Mouse (Mus musculus): ENCODE data around the gene Iqca. TPM values are rescaled to one million over a fixed set of nuclear protein-coding genes. Genes with fewer than 3 reads are reported as not detected.

Gene Iqca
- 0.09 and 0.24 TPM in 2 replicates for polyA plus RNA-seq (2015; fragmentation: Nextera tagmentation; extraction: Ambion mirVana)

DNA sequence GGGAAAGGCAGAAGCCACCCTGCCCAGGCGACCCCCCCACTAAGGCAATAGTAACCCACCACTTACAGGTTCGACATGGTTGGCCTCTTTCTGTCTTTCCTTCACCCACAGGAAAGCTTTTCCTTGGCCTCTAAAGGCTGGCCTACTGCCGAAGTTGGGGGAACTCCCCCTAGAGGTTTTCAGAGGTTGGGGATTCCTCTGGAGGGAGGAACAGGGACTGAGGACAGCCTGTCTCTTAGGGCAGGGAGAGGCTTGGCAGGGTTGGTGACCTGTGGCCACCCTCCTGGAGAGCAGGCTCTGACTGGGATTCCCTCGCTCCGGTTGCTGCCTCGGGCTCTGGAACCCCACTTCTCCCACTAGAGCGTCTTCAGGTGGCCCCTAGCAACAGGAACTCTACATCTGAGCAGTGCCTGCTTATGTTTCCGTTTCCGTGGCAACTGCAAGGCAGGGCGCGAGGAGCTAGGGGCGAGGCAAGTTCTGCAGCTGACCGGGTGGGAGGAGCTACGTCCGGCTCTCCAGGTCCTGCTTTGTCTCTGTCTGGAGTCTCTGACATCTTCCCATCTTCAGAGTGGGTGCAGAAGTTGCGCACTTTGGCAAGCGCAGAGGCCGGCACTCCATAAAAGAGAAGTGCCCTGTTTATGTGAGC, at the start of gene Iqca:
Gene Iqca (minus strand): TSS at position 303 of the 646 bp plus-strand sequence.
- Histone ChIP-seq H3K4me2 (replicated peaks) (peak within 1 kb of the TSS; percentile 54), H3K4me3 (replicated peaks) (0 out of 2 replicates have a peak within 1 kb of the TSS, but pooled peaks have one; percentile 7), H3K9ac (no peak within 1 kb of the TSS), H3K27ac (peak within 1 kb of the TSS; percentile 60), H3K36me3 (no peaks in the 10 kb centered on the region), H3K9me3 (no peaks in the 10 kb centered on the region), H3K27me3 (replicated peaks) (no peaks in the 10 kb centered on the region), H3K4me1 (replicated peaks) (peaks cover 21% of the 10 kb centered on the region)
- WGBS: 4% methylated on average over 18 of the region's 18 CpGs
- peak; percentile 95 for ATAC-seq

DNA sequence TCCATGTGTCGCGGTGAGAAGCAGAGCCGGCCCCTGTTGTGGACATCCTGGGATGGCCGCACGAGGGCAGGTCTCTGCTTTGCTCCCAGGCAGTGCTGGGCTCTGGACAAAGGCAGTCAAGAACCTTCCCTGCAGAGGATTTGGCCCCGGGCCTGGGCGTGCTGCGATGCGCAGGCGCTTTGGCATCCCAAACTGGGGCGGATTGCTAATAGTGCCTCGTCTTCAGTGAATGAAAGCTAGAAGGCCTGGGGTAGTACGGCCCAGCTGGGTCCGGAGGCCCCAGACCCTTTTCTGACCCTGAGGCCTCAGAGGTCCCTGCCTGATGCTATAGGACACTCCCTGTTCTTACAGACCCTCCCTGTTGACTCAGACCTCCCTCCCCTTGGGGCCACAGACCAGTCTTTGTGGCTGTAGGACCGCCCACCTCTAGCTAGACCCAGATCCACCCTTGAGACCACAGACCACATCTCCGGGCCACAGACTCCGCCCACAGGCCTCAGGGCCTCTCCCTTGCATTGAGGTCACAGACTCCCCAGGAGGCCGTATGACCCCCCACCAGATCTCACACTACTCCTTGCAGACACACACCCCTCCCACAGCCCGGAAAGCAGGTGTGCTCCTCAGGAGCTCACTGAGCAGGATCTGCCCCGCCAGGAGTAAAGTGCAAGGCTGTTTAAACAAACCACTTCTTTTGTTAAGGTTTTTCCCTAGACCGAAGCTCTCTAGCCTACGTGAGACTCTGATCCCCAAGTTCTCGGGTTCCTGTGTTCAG, 49.2 kb upstream of the Iqca start:
- Histone ChIP-seq H3K27ac (peak overlapping the region; percentile 73), H3K27me3 (replicated peaks) (no peaks in the 10 kb centered on the region; the same call in 1 of the 2 replicates), H3K36me3 (no peaks in the 10 kb centered on the region), H3K4me2 (replicated peaks) (peak overlapping the region; percentile 75), H3K9me3 (no peaks in the 10 kb centered on the region), H3K9ac (0 out of 2 replicates have a peak overlapping the region, but pooled peaks have one; percentile 10), H3K4me3 (replicated peaks) (no peak overlapping the region; the same call in 1 of the 2 replicates), H3K4me1 (replicated peaks) (peaks cover 17% of the 10 kb centered on the region)
- 24% methylated on average over 23 of the region's 23 CpGs for WGBS
- peak; percentile 80 for ATAC-seq

DNA sequence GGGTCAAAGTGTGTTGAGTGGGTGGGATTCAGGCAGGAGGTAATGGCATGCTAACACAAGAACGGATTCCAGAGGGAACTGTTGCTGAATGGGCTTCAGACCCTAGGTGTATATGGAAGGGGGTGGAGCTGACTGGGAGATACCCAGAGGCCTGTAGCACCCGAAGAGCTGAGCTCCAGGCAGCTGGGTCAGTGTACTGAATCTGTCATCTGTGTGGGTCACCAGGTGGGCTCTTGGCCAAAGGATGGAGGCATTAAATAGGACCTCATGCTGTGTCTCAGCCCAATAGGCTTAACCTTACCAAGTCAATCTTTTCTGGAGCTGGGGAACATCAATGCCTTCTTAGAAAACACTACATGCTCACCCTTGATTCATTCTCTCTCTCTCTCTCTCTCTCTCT, 48.5 kb upstream of the Iqca start:
- no peak for ATAC-seq
- Histone ChIP-seq H3K4me2 (replicated peaks) (no peak overlapping the region), H3K36me3 (no peaks in the 10 kb centered on the region), H3K4me1 (replicated peaks) (peaks cover 15% of the 10 kb centered on the region), H3K9ac (no peak overlapping the region), H3K9me3 (no peaks in the 10 kb centered on the region), H3K27ac (no peak overlapping the region), H3K27me3 (replicated peaks) (no peaks in the 10 kb centered on the region; the same call in 1 of the 2 replicates), H3K4me3 (replicated peaks) (no peak overlapping the region)
- WGBS: 59% methylated on average over 2 of the region's 2 CpGs

DNA sequence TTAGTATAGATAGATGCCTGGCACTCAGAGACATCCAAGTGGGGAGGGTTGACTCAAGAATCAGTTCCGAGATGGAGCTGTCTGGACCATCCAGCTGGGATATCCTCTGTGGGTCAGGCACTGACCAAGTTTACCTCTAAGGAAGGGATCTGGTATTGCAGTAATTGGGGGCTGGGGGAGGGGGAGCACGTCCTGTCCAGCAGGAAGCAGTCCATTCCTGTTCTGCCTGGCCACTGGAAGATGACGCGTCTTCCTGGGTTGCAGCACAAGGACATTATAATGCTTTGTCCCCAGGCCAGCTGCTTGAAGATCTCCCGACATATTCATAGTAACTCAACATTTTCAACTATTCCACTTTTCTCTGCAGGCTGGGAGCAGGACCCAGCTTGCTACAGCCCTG, 48.0 kb upstream of the Iqca start:
- Histone ChIP-seq H3K27ac (no peak overlapping the region), H3K4me3 (replicated peaks) (no peak overlapping the region), H3K36me3 (no peaks in the 10 kb centered on the region), H3K4me1 (replicated peaks) (peaks cover 14% of the 10 kb centered on the region), H3K9me3 (no peaks in the 10 kb centered on the region), H3K4me2 (replicated peaks) (no peak overlapping the region), H3K9ac (no peak overlapping the region), H3K27me3 (replicated peaks) (no peaks in the 10 kb centered on the region; the same call in 1 of the 2 replicates)
- ATAC-seq: no peak
- WGBS: 64% methylated on average over 5 of the region's 5 CpGs

DNA sequence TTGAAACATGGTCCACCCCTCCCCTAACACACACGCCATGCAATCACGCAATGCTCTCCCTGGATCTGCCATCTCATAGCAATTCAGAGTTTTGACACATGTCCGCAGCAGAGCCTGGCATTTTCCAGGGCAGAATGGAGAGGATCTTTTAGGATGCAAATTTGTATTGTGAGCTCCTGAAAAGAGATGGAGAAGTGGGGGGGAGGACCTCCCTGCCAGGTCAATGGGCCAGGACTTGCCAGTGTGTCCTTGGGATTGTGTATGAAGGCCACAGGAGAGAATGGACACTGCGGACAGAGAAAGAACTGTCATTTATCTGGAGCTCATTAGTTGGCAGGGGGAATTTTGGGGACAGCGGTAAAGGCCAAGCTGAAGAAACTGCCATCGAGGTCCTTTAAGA, 35.8 kb upstream of the Iqca start:
- Histone ChIP-seq H3K9me3 (no peaks in the 10 kb centered on the region), H3K27ac (no peak overlapping the region), H3K4me1 (replicated peaks) (no peaks in the 10 kb centered on the region), H3K36me3 (no peaks in the 10 kb centered on the region), H3K27me3 (replicated peaks) (no peaks in the 10 kb centered on the region), H3K9ac (no peak overlapping the region), H3K4me2 (replicated peaks) (no peak overlapping the region), H3K4me3 (replicated peaks) (no peak overlapping the region)
- ATAC-seq: no peak
- 92% methylated on average over 6 of the region's 6 CpGs for WGBS

DNA sequence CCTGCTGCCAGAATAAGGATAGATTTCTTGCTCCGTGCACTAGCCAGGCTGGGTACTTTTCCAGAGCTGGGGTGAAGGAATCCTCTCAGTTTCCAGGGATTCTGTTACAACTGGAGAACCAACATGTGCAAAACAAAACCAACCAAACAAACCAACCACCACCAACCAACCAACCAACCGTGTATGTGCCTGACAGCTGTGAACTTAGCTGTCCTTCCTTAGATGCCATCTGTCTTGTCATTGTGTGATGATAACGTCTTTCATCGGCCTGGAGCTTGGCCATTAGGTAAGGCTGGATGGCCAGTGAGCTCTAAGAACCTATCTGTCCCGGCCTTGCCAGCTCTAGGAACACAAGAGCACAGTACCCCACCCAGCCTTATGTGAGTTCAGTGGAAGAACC, 33.7 kb upstream of the Iqca start:
- WGBS: 93% methylated on average over 5 of the region's 5 CpGs
- Histone ChIP-seq H3K36me3 (no peaks in the 10 kb centered on the region), H3K4me1 (replicated peaks) (no peaks in the 10 kb centered on the region), H3K4me3 (replicated peaks) (no peak overlapping the region), H3K27ac (no peak overlapping the region), H3K4me2 (replicated peaks) (no peak overlapping the region), H3K27me3 (replicated peaks) (no peaks in the 10 kb centered on the region), H3K9ac (no peak overlapping the region), H3K9me3 (no peaks in the 10 kb centered on the region)
- no peak for ATAC-seq

DNA sequence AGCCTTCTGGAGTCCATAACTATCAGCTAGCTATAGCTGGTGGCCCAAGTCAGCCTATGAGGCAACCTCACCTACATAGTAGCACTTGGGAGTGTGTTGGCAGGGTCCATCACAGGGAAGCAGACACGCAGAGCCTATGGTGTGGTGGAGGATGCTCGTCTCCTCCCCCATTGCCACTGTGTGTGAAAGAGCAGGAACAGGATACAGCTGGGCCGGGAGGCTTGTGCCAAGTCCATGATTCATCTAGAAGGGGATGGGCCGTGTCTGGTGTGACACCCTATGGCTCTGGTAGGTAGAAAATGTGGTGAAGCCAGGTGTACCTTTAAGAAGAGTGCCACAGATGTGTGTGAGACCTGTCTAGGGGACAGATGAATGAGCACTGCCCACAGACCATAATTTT, 33.0 kb upstream of the Iqca start:
- no peaks in the 10 kb centered on the region for H3K36me3 ChIP-seq
- no peak overlapping the region for H3K4me2 ChIP-seq (replicated peaks)
- H3K4me1 ChIP-seq (replicated peaks): no peaks in the 10 kb centered on the region
- ATAC-seq: no peak
- no peaks in the 10 kb centered on the region for H3K9me3 ChIP-seq
- no peak overlapping the region for H3K9ac ChIP-seq
- no peak overlapping the region for H3K4me3 ChIP-seq (replicated peaks)
- 74% methylated on average over 4 of the region's 4 CpGs for WGBS
- no peaks in the 10 kb centered on the region for H3K27me3 ChIP-seq (replicated peaks)
- H3K27ac ChIP-seq: no peak overlapping the region

DNA sequence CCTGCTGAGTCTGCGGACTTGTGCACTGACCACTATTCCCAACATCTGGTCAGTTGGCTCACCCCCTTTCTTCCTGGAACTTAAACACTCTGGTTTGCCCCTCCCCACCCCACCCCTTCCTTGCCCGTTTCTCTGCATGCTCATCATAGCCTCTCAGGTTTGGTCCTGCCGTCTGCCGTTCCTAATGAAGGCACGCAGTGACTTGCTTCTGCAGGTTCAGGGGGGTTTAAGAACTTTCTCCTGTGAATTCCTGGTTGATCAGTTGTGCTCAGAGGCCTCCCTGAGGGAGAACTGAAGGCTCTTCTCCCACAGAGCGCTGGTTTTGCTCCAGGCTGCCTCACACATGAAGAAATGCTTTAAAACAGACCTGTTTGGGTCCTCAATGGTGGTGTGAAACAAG, 30.4 kb upstream of the Iqca start:
- no peaks in the 10 kb centered on the region for H3K9me3 ChIP-seq
- H3K36me3 ChIP-seq: no peaks in the 10 kb centered on the region
- no peaks in the 10 kb centered on the region for H3K27me3 ChIP-seq (replicated peaks)
- H3K4me2 ChIP-seq (replicated peaks): no peak overlapping the region
- no peak overlapping the region for H3K9ac ChIP-seq
- H3K27ac ChIP-seq: no peak overlapping the region
- no peaks in the 10 kb centered on the region for H3K4me1 ChIP-seq (replicated peaks)
- no peak overlapping the region for H3K4me3 ChIP-seq (replicated peaks)
- 55% methylated on average over 6 of the region's 6 CpGs for WGBS
- no peak for ATAC-seq

DNA sequence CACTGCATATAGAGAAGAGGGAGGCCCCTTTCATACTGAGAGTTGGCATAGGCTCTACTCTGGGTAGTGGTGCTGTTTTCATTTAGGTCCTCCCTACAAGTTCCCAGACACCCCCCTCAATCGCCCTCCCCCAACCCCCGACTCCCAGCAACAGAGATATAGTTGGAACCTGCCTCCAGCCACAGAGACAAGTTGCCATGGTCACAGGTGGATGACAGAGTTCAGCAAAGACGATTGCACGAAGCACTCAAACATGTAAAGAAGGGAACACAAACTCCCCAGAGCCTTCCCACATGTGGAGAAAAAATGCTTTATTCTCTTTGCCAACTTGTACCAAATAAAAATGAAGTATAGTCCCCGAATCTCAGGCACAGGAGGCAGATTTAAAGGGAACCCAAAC, 29.3 kb upstream of the Iqca start:
- no peaks in the 10 kb centered on the region for H3K9me3 ChIP-seq
- WGBS: 74% methylated on average over 5 of the region's 5 CpGs
- H3K9ac ChIP-seq: no peak overlapping the region
- no peak overlapping the region for H3K4me3 ChIP-seq (replicated peaks)
- H3K4me2 ChIP-seq (replicated peaks): no peak overlapping the region
- no peaks in the 10 kb centered on the region for H3K4me1 ChIP-seq (replicated peaks)
- no peaks in the 10 kb centered on the region for H3K36me3 ChIP-seq
- H3K27ac ChIP-seq: no peak overlapping the region
- ATAC-seq: no peak
- no peaks in the 10 kb centered on the region for H3K27me3 ChIP-seq (replicated peaks)

DNA sequence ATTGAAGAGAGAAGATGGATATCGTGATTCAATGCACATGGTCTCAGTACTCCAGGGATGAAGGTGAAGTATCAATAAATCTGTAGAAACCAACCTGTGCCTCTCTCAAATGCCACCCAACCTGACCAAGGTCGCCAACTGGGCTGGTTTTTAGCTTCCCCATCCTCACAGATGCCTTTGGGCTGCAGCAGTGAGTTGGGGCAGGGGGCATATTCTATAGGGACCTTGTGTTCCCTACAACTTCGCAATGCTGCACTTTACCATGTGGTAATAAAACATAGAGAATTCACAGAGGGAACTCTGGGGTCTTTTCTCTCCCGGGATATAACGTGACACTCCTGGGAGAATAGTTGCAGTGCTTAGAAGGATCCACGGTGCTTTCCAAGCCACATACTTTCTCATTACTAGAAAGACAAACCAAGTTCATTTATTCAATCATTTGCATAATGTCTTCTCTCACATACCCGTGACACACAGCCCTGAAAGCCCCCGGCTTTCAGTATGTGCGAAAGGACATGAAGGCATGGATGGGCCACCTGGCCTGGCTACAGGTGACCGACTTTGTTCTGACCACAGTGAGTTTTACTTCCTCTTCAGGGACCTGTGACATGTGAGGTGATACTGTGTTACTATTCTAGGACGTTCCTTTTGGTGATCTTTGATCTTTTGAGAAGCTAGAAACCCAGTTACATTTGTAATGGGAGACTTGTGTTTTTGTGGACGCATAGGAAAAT, 27.9 kb upstream of the Iqca start:
- Histone ChIP-seq H3K9me3 (no peaks in the 10 kb centered on the region), H3K4me1 (replicated peaks) (no peaks in the 10 kb centered on the region), H3K4me3 (replicated peaks) (no peak overlapping the region), H3K4me2 (replicated peaks) (no peak overlapping the region), H3K9ac (no peak overlapping the region), H3K36me3 (no peaks in the 10 kb centered on the region), H3K27me3 (replicated peaks) (no peaks in the 10 kb centered on the region), H3K27ac (no peak overlapping the region)
- ATAC-seq: no peak
- WGBS: 85% methylated on average over 12 of the region's 12 CpGs

DNA sequence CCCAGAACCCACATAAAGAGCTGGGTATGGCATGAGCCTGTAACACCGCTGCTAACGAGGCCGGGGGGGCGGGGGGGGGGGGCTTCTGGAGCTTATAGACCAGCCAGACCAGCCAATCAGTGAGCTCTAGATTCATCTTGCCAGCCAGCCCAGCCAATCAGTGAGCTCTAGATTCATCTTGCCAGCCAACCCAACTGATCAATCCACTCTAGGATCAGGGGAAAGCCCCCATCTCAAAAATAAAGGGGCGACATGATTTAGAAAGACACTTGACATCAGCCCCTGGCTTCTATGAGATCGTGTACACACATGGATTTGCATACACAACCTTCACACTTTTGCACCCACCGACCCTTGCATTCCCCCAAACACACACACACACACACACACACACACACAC, 27.3 kb upstream of the Iqca start:
- Histone ChIP-seq H3K27me3 (replicated peaks) (no peaks in the 10 kb centered on the region), H3K9ac (no peak overlapping the region), H3K9me3 (no peaks in the 10 kb centered on the region), H3K27ac (no peak overlapping the region), H3K4me2 (replicated peaks) (no peak overlapping the region), H3K4me1 (replicated peaks) (no peaks in the 10 kb centered on the region), H3K36me3 (no peaks in the 10 kb centered on the region), H3K4me3 (replicated peaks) (no peak overlapping the region)
- no peak for ATAC-seq
- 77% methylated on average over 7 of the region's 7 CpGs for WGBS

DNA sequence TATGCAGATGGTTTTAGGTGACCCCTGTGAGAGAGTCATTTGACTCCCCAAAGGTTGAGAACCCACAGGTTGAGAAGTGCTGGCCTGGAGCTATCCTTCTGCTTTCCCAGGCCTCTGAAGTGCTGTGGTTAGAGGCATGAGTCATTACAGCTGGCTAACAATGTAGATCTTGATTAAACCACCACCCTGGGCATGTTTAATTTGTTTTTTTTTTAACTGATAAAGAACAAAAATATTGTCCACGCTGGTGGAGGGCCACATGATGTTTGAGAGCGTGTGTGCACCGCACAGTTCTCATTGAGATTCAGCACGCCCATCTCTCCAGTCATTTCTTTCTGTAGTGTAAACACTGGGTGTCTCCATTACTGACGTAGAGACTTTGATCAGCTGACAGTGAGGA, 24.8 kb upstream of the Iqca start:
- no peak overlapping the region for H3K4me3 ChIP-seq (replicated peaks)
- no peak overlapping the region for H3K4me2 ChIP-seq (replicated peaks)
- no peak overlapping the region for H3K27ac ChIP-seq
- H3K9me3 ChIP-seq: no peaks in the 10 kb centered on the region
- H3K27me3 ChIP-seq (replicated peaks): no peaks in the 10 kb centered on the region
- WGBS: 43% methylated on average over 5 of the region's 5 CpGs
- no peak overlapping the region for H3K9ac ChIP-seq
- no peaks in the 10 kb centered on the region for H3K4me1 ChIP-seq (replicated peaks)
- ATAC-seq: no peak
- H3K36me3 ChIP-seq: no peaks in the 10 kb centered on the region
